Mouse (Mus musculus) heart, embryonic 10.5 days (tissue): ENCODE measurements around the gene Arhgef38. TPM values are rescaled to one million over a fixed set of nuclear protein-coding genes. Genes with fewer than 3 reads are reported as not detected.

Source experiments
- DNase-seq: peaks from one replicate; pipeline ENCODE4 v3.0.0-alpha.2; 2017; ENCODE audit warnings: low spot score
- H3K27ac ChIP-seq: fragments of 300-500 bp; sonication (generic); 2 replicates; pipeline ENCODE4 v1.5.1; 2016; ENCODE audit warnings: mild to moderate bottlenecking
- H3K27me3 ChIP-seq: fragments of 300-500 bp; sonication (generic); 2 replicates; pipeline ENCODE4 v1.6.1; 2016; ENCODE audit warnings: mild to moderate bottlenecking; ENCODE audit not compliant: poor library complexity, insufficient read depth, severe bottlenecking
- H3K36me3 ChIP-seq: fragments of 300-500 bp; sonication (generic); 2 replicates; pipeline ENCODE4 v1.6.1; 2016; ENCODE audit warnings: mild to moderate bottlenecking, moderate library complexity
- H3K4me1 ChIP-seq: fragments of 300-500 bp; sonication (generic); 2 replicates; pipeline ENCODE4 v1.6.1; 2016; ENCODE audit warnings: mild to moderate bottlenecking
- H3K4me3 ChIP-seq: fragments of 300-500 bp; sonication (generic); 2 replicates; pipeline ENCODE4 v1.5.1; 2016; ENCODE audit warnings: mild to moderate bottlenecking, moderate library complexity
- H3K9me3 ChIP-seq: fragments of 300-500 bp; sonication (generic); 2 replicates; pipeline ENCODE4 v1.6.1; 2016; ENCODE audit warnings: mild to moderate bottlenecking, moderate library complexity
- WGBS: fragments of 180-500 bp; shearing (Covaris S2); methylation state at CpG from one replicate; pipeline ENCODE4 v1.1.7; 2016; 5-methylcytosine and 5-hydroxymethylcytosine counted together
- polyA plus RNA-seq: library from polyadenylated mRNA; unstranded; fragments of >200 nt; fragmentation: Nextera tagmentation; extraction: Ambion mirVana; gene quantifications from 2 replicates; pipeline ENCODE4 v1.2.1, GENCODE M21; 2016

Gene Arhgef38
- polyA plus RNA-seq, 1 experiment from 2014 or later = not detected

- DNase-seq = no peak
- Histone ChIP-seq H3K27me3 (no peaks in the 10 kb centered on the region), H3K9me3 (no peaks in the 10 kb centered on the region), H3K4me1 (no peaks in the 10 kb centered on the region), H3K27ac (no peak overlapping the region), H3K4me3 (no peak overlapping the region), H3K36me3 (peaks cover 50% of the 10 kb centered on the region)
- WGBS = 91% methylated on average over 2 of the region's 2 CpGs
Measured at GRCm38 (mm10) chr3:133098909-133099308, 135.8 kb downstream of the Arhgef38 start.

- Histone ChIP-seq H3K4me3 (no peak overlapping the region), H3K27ac (no peak overlapping the region), H3K27me3 (no peaks in the 10 kb centered on the region), H3K4me1 (no peaks in the 10 kb centered on the region), H3K9me3 (no peaks in the 10 kb centered on the region), H3K36me3 (peaks cover 46% of the 10 kb centered on the region)
- no peak for DNase-seq
- 80% methylated on average over 4 of the region's 4 CpGs for WGBS
Measured at GRCm38 (mm10) chr3:133098336-133098735, 136.4 kb downstream of the Arhgef38 start.

- H3K9me3 ChIP-seq = no peaks in the 10 kb centered on the region
- H3K4me3 ChIP-seq = no peak overlapping the region
- peaks cover 45% of the 10 kb centered on the region for H3K36me3 ChIP-seq
- no peak for DNase-seq
- no peak overlapping the region for H3K27ac ChIP-seq
- H3K27me3 ChIP-seq = no peaks in the 10 kb centered on the region
- H3K4me1 ChIP-seq = no peaks in the 10 kb centered on the region
- WGBS = 89% methylated on average over 6 of the region's 6 CpGs
Measured at GRCm38 (mm10) chr3:133097936-133098335, 136.8 kb downstream of the Arhgef38 start.

DNA sequence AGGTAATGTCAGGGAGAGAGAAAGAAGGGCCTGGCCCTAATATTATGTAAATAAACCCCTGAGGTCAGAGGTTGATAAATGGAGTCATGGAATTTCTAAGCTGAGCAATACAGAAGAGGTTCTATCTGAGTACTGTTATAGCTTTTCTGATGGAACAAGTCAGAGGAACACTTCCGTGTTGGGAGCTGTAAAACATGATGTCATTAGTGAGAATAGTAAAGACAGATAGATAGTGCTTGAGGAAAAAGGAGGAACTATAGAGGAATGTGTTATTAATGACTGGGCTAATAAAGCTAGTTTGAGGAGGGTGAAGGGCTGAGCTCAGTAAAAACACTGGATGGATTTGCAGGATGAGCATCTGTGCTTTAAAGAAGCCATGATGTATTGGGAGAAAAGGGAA, 140.4 kb downstream of the Arhgef38 start:
- H3K4me3 ChIP-seq = no peak overlapping the region
- H3K36me3 ChIP-seq = peaks cover 19% of the 10 kb centered on the region; the same call in 1 of the 2 replicates
- H3K9me3 ChIP-seq = no peaks in the 10 kb centered on the region
- H3K4me1 ChIP-seq = no peaks in the 10 kb centered on the region; the same call in 1 of the 2 replicates
- no peak for DNase-seq
- H3K27me3 ChIP-seq = no peaks in the 10 kb centered on the region
- 71% methylated on average over 1 of the region's 1 CpGs for WGBS
- H3K27ac ChIP-seq = no peak overlapping the region

DNA sequence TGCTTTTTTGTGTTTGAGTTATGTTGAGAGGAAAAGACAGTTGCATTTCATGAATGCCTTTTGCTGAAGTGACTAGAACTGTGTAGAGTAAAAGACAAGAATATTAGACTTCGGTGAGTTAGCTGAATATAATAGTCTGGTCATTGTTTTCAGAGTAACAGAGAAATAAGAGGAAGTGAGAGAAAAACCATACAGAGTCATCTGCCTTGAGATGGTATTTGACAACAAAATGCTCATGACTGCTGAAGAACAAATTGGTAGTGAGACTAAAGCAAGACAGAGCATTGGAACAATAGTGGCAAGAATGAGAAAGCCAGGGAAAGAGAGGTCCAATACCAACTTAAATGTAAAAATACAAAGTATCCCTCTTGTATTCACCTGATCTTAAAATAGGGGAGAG, 141.8 kb downstream of the Arhgef38 start:
- Histone ChIP-seq H3K4me3 (peak overlapping the region; percentile 92), H3K9me3 (no peaks in the 10 kb centered on the region), H3K27ac (peak overlapping the region; percentile 100; the same call in 1 of the 2 replicates), H3K36me3 (peaks cover 10% of the 10 kb centered on the region; the same call in 1 of the 2 replicates), H3K4me1 (no peaks in the 10 kb centered on the region; the same call in 1 of the 2 replicates), H3K27me3 (no peaks in the 10 kb centered on the region)
- WGBS = 85% methylated on average over 1 of the region's 1 CpGs
- DNase-seq = no peak

- Histone ChIP-seq H3K9me3 (no peaks in the 10 kb centered on the region), H3K27ac (peak overlapping the region; percentile 100), H3K27me3 (no peaks in the 10 kb centered on the region), H3K4me1 (no peaks in the 10 kb centered on the region; the same call in 1 of the 2 replicates), H3K36me3 (peaks cover 6% of the 10 kb centered on the region; the same call in 1 of the 2 replicates), H3K4me3 (peak overlapping the region; percentile 92)
- 2% methylated on average over 7 of the region's 7 CpGs for WGBS
- DNase-seq = no peak
Measured at GRCm38 (mm10) chr3:133092274-133092853, 142.4 kb downstream of the Arhgef38 start.

DNA sequence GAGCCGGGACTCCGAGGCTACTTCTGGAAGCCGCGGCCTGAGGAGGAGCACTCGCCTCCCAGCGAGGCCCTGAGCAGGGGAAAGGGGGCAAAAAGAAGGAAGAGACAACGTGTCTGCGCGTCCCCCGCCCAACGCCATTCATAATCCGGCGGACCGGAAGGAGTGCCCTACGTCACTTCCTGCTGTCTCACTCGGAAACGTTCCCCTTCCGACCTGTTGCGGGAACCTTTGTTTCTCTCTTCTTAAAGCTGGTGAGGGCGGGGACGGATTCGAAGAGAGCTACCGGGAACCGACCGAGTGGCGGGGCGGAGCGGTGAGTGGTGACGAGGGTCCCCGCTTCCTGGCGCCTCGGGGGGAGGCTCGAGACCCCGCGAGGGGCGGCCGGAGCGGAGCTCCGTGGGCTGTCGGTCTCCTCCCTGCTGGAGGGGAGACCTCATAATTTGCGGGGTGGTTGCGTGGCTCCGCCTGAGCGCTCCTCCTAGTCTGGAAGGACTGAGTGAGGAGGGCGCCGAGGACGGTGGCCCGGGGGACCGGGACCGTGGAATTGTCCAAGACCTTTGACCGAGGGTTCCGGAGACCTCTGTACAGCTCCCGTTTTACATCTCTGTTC, 143.0 kb downstream of the Arhgef38 start, which contains the start of the genes Ints12 and Gstcd:
TSS of gene Ints12 (plus strand) at position 177 of the 610 bp plus-strand sequence.
TSS of gene Gstcd (minus strand) at position 370 of the 610 bp plus-strand sequence.
- DNase-seq = peak; percentile 95
- Histone ChIP-seq H3K27ac (peak within 1 kb of the TSS; percentile 100), H3K36me3 (peaks cover 2% of the 10 kb centered on the region; the same call in 1 of the 2 replicates), H3K4me1 (no peaks in the 10 kb centered on the region; the same call in 1 of the 2 replicates), H3K27me3 (no peaks in the 10 kb centered on the region), H3K9me3 (no peaks in the 10 kb centered on the region), H3K4me3 (peak within 1 kb of the TSS; percentile 92)
- WGBS = 0% methylated on average over 53 of the region's 53 CpGs

DNA sequence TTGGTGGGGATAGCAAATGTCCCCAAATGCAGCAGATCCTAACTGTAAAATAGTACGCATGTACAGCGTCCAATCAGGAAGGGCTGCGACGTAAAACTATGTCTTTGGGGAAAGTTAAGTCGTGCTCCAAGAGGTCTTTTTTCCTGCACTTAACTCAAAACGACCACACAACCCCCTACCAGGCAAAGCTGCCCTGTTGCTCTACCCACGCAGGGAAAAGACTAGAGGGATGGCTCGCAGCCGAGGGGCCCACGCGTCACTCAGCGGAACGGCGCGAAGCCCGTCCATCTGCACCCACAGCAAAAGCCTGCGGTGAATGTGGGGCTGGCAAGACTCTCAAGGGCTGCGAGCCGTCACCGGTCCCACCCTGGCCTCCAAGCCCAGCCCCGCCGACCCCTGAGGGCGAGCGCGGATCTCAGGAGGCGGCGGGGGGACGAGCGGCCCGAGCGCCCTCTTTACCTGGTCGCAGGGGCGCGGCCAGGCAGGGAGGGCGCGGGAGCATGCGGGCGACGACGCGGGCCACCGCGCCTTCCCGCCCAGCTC, 143.6 kb downstream of the Arhgef38 start:
- Histone ChIP-seq H3K9me3 (no peaks in the 10 kb centered on the region), H3K27me3 (no peaks in the 10 kb centered on the region), H3K27ac (peak overlapping the region; percentile 100), H3K4me1 (no peaks in the 10 kb centered on the region; the same call in 1 of the 2 replicates), H3K36me3 (no peaks in the 10 kb centered on the region), H3K4me3 (peak overlapping the region; percentile 92)
- WGBS = under 1% methylated on average over 44 of the region's 44 CpGs
- DNase-seq = peak; percentile 84

DNA sequence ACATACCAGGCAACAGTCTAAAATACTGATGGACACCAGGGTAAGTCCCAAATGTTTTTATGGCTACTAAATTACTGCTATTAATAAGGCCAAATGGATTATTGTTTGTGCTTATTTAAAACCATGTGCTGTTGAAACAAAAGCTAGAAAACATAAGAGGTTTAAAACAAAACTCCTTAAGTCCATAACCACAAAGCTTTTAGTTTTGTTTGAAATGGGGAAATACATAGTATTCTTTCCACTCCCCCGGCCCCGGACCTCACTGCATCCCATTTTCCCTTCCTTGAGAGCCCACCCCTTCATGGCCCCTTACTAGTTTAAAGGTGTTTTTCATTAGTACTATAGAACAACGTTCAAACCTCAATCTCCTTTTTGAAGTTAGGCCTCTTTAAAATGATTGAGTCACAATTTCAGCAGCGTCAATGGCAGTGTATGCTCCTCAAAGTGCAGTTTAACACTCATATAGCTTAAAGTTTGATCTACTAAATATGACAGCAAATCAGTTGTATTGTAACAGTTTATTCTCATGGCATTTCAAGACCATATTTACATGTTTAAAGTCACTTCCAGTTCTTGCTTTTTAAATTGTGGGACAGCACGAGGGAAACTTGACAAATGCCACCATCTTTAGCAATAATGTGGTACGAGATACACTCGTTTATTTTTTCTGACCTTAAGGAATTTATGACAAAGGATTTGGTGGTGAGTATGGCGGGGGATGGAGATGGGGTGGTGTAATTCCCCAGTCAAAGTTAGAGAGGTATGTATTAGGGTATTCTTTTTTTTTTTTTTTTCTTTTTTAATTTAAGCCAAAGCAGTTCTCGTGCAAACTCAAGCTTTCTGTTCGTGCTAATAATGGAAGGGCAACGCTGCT, 144.3 kb downstream of the Arhgef38 start:
- Histone ChIP-seq H3K36me3 (no peaks in the 10 kb centered on the region), H3K9me3 (no peaks in the 10 kb centered on the region), H3K27ac (peak overlapping the region; percentile 100), H3K4me1 (no peaks in the 10 kb centered on the region; the same call in 1 of the 2 replicates), H3K27me3 (no peaks in the 10 kb centered on the region), H3K4me3 (peak overlapping the region; percentile 92)
- 14% methylated on average over 11 of the region's 11 CpGs for WGBS
- DNase-seq = no peak

DNA sequence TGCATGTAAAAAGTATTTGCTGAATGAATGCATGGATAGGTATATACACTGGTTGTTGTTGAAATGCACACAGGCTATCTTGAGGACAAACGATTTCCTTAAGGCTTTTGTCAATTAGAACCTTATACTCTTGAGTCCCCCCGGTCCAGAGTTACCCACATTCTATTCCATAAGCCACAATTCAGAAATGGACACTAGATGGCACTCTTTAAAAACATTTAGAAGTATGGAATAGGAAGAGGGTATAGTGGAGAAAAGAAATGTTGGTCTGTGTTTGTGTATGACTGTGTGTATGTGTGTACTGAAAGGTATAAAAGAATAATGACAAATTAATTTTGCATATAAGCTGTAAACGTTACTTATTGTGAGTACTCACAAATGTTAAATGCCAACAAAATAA, 148.9 kb downstream of the Arhgef38 start:
- no peaks in the 10 kb centered on the region for H3K27me3 ChIP-seq
- DNase-seq = no peak
- peaks cover 33% of the 10 kb centered on the region for H3K36me3 ChIP-seq
- H3K27ac ChIP-seq = no peak overlapping the region
- H3K9me3 ChIP-seq = no peaks in the 10 kb centered on the region
- H3K4me3 ChIP-seq = no peak overlapping the region
- no peaks in the 10 kb centered on the region for H3K4me1 ChIP-seq
- 68% methylated on average over 3 of the region's 3 CpGs for WGBS

DNA sequence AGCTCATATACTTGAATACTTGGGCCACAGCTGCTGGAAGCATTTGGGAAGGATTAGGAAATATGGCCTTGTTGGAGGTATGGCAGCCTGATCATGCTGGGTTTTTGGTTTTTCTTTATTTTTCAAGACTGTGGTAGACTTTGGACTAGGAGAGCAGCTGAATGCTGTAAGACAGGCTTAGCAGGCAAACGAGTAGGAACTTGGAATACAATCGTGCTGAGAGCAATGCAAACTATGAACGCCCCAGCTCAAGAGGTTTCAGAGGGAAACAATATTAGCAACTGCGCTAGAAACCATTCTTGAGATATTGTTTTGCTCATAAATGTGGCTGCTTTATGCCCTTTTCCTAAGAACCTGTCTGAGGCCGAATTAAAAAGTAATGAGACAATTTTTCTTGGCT, 152.0 kb downstream of the Arhgef38 start:
- Histone ChIP-seq H3K4me3 (no peak overlapping the region), H3K27me3 (no peaks in the 10 kb centered on the region), H3K9me3 (no peaks in the 10 kb centered on the region), H3K4me1 (no peaks in the 10 kb centered on the region), H3K27ac (no peak overlapping the region), H3K36me3 (peaks cover 44% of the 10 kb centered on the region)
- no peak for DNase-seq
- WGBS = 92% methylated on average over 5 of the region's 5 CpGs

GRCm38 (mm10) chr3:133075560-133075959, 159.2 kb downstream of the Arhgef38 start:
- Histone ChIP-seq H3K27ac (no peak overlapping the region), H3K36me3 (peaks cover 28% of the 10 kb centered on the region), H3K9me3 (no peaks in the 10 kb centered on the region), H3K4me3 (no peak overlapping the region), H3K4me1 (no peaks in the 10 kb centered on the region), H3K27me3 (no peaks in the 10 kb centered on the region)
- no peak for DNase-seq
- WGBS = 87% methylated on average over 10 of the region's 10 CpGs
